Mouse (Mus musculus) heart, postnatal 0 days (tissue): ENCODE measurements around the gene Map3k5.

Source experiments
- CTCF ChIP-seq: IDR thresholded peaks from 2 replicates; pipeline ENCODE4 v1.5.1; 2016; ENCODE audit warnings: antibody characterized with exemption, control low read depth, low read depth
- EP300 ChIP-seq: IDR thresholded peaks from 2 replicates; pipeline ENCODE4 v1.6.1; 2016; ENCODE audit warnings: antibody characterized with exemption, low read depth

DNA sequence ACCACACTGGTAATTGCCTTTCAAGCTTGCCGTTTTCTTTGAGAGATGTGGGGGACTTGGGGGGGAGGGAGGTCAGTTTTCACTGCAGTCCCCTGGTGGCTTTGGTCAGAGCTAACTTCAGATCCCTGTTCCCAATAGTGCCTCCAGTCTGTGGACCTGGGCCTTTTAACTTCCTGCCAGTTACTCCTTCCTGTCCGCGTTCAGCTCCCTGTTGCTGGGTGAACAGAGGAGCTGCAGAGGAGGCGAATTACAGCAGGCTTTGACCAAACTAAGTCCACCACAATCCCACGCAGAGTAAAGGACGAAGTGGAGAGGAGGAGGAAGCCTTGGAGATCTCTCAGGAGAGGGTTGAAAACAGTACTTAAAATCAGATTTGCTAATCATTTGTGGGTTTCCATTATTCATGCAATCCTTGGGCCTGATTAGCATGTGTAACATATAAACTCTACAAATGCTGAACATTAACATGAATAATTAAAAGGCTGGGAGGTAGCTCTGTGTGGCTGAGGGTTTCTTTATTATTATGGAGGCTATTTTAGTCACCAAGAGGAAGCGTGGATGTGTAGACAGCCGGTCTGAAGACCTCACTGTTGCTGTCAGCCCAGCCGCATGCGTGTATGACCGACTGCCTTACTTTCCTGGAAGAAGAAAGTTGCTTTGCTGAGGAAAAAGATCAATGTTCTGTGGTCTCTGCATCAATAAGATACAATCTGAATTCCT, 247.6 kb downstream of the Map3k5 start:
- TF ChIP-seq CTCF (no peak), EP300 (no peak)
